Mouse (Mus musculus) heart, embryonic 10.5 days (tissue): ENCODE data around the gene Evx2. TPM values are rescaled to one million over a fixed set of nuclear protein-coding genes. Genes with fewer than 3 reads are reported as not detected.

Source experiments
- DNase-seq: peaks from one replicate; pipeline ENCODE4 v3.0.0-alpha.2; 2017; ENCODE audit warnings: low spot score
- H3K27ac ChIP-seq: fragments of 300-500 bp; sonication (generic); 2 replicates; pipeline ENCODE4 v1.5.1; 2016; ENCODE audit warnings: mild to moderate bottlenecking
- H3K27me3 ChIP-seq: fragments of 300-500 bp; sonication (generic); 2 replicates; pipeline ENCODE4 v1.6.1; 2016; ENCODE audit warnings: mild to moderate bottlenecking; ENCODE audit not compliant: poor library complexity, insufficient read depth, severe bottlenecking
- H3K36me3 ChIP-seq: fragments of 300-500 bp; sonication (generic); 2 replicates; pipeline ENCODE4 v1.6.1; 2016; ENCODE audit warnings: mild to moderate bottlenecking, moderate library complexity
- H3K4me1 ChIP-seq: fragments of 300-500 bp; sonication (generic); 2 replicates; pipeline ENCODE4 v1.6.1; 2016; ENCODE audit warnings: mild to moderate bottlenecking
- H3K4me3 ChIP-seq: fragments of 300-500 bp; sonication (generic); 2 replicates; pipeline ENCODE4 v1.5.1; 2016; ENCODE audit warnings: mild to moderate bottlenecking, moderate library complexity
- H3K9me3 ChIP-seq: fragments of 300-500 bp; sonication (generic); 2 replicates; pipeline ENCODE4 v1.6.1; 2016; ENCODE audit warnings: mild to moderate bottlenecking, moderate library complexity
- WGBS: fragments of 180-500 bp; shearing (Covaris S2); methylation state at CpG from one replicate; pipeline ENCODE4 v1.1.7; 2016; 5-methylcytosine and 5-hydroxymethylcytosine counted together
- polyA plus RNA-seq: library from polyadenylated mRNA; unstranded; fragments of >200 nt; fragmentation: Nextera tagmentation; extraction: Ambion mirVana; gene quantifications from 2 replicates; pipeline ENCODE4 v1.2.1, GENCODE M21; 2016

Gene Evx2
- polyA plus RNA-seq, 1 experiment from 2014 or later, result not detected

DNA sequence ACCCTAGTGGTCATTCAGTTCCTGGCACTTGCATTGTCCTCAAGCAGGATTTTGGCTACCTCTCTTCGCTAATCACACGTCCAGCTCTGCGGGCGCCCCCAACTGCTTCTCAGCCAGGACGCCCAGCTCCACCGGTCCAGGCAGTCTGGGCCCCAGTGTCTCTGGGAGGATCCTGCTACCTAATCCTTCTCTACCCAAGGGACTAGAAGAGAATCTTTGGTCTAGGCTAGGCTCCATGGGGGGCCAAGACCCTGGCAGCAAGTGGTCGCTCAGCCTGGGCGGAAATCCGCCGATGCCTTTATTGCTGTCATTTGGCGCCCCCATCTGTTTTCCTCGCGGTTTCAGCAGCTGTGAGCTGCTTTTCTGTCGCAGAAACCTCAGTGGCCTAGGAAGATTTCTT lies 2.3 kb upstream of the Evx2 start:
- Histone ChIP-seq H3K36me3 (no peaks in the 10 kb centered on the region), H3K27ac (no peak overlapping the region)
- WGBS, result under 1% methylated on average over 14 of the region's 14 CpGs

DNA sequence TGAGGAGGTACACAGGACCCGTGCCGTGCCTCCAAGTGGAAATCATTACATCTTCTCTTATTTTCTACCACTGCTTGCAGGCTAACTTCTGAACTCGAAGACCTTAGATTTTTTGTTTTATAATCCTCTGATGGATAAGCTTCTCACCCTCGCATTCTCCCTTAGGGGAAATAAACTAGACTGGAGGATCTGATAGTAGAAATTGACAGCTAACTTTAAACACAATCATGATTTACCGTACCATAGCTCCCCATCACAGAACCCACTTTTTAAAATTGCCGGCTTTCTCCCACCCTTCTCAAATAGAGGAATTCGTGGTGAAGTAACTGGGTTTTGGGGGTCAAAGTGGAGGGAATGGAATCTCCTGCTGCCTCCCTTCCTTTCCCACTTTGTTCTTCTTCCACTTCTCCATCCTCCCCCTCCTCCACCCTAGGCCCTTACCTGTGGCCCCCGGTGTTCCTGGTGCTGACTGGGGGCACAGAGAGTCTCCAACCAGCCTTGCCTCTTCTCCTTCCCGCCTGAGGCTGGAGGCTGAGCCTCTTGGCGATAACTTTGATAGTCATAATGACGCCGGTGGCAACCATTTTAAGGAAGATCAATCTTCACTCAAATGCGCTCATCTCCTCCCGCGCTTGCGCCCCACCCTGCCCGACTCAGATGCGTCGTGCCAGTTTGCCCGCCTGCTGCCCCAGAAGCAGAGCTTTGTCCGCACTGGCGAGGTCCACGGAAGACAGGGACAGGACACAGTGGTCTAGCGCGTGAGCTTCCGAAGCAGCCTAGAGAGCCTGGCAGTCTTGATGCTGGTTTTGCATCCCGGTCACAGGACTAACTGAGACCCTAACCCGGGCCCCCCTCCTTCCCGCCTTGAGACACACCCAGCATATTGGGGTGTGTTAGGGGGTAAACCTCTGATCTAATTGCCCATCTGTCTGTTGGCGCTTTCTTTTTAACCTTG lies 1.3 kb upstream of the Evx2 start:
- Histone ChIP-seq H3K27me3 (peaks cover 100% of the 10 kb centered on the region), H3K4me1 (peaks cover 20% of the 10 kb centered on the region), H3K9me3 (no peaks in the 10 kb centered on the region), H3K4me3 (no peak overlapping the region), H3K36me3 (no peaks in the 10 kb centered on the region), H3K27ac (no peak overlapping the region)
- DNase-seq, result peak; percentile 74
- 4% methylated on average over 30 of the region's 30 CpGs for WGBS

More for the DNA sequence above, 2.3 kb upstream of the Evx2 start:
- peak overlapping the region; percentile 43 for H3K4me3 ChIP-seq
- DNase-seq, result peak; percentile 78
- H3K9me3 ChIP-seq, result no peaks in the 10 kb centered on the region
- H3K27me3 ChIP-seq, result peaks cover 100% of the 10 kb centered on the region
- peaks cover 14% of the 10 kb centered on the region for H3K4me1 ChIP-seq

DNA sequence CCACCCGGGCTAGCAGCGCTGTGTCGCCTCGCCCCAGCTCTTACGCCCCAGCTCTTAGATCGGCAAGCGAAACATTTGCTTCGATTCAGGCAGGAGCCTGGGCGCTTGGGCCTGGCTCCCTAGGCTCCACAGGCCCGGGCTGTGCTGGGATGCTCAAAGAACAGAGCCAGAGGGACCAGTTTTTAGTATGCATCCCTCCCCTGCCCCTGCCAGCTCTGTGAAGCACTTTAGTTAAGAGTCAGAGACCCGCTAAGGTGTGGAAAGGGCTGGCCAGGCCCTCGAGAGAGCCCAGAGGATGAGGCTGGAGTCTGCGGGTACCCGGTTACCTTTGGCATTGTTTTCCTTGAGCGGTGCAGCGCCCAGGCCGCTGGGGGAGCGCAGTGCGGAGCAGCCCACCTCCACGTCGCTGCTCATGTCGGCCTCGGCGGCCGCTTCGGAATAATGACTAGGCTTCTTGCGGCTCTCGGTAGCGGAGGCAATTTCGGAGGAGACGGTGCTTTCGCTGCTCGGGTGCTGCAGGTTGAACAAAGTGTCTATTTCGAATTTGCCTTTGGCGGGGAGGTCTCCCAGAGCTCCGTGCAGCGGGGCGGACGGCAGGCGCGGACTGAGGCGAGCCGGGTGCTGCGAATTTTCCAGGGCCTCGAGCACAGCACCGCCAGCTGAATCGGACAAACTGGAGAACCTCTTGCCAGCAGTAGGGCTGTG lies 538 bp downstream of the Evx2 start:
- under 1% methylated on average over 47 of the region's 47 CpGs for WGBS
- no peak for DNase-seq

DNA sequence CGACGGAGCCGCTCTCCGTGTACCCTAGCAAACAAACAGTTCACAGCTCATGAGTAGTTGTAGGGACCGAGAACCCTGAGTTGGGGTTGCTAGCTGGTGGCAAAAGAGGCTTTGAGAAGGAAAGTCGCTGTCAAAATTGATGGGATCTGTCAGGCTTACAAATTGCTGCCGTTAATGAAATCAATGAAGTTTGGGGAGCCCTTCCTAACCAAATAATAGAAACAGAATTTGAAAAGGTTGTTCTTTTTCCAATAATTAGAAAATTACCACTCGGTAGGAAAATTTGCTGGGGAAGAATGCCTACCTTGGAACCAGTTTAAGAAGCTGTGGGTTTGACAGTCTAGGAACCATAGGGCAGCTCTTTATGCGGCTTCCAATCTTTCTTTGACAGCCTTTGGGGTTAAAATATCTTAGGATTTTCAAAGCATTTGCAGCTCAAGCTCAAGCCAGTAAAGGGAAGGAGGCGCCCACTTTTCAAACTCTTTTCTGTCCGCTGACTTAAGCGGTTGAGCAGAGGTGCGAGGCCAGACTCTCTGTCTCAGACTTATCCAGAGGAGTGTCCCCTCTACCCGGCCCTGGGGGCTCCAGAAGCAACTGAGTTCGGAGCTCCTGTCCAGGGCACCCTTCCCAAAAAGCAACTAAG lies 1.2 kb downstream of the Evx2 start:
- no peak overlapping the region for H3K27ac ChIP-seq
- H3K27me3 ChIP-seq, result peaks cover 99% of the 10 kb centered on the region
- 2% methylated on average over 15 of the region's 15 CpGs for WGBS
- H3K36me3 ChIP-seq, result no peaks in the 10 kb centered on the region
- no peak for DNase-seq
- peak overlapping the region; percentile 35 for H3K4me3 ChIP-seq
- peaks cover 29% of the 10 kb centered on the region for H3K4me1 ChIP-seq
- H3K9me3 ChIP-seq, result no peaks in the 10 kb centered on the region

More for the DNA sequence above, 538 bp downstream of the Evx2 start:
- no peak overlapping the region for H3K27ac ChIP-seq
- no peaks in the 10 kb centered on the region for H3K9me3 ChIP-seq
- H3K4me3 ChIP-seq, result peak overlapping the region; percentile 35
- H3K27me3 ChIP-seq, result peaks cover 100% of the 10 kb centered on the region
- H3K36me3 ChIP-seq, result no peaks in the 10 kb centered on the region
- H3K4me1 ChIP-seq, result peaks cover 29% of the 10 kb centered on the region

DNA sequence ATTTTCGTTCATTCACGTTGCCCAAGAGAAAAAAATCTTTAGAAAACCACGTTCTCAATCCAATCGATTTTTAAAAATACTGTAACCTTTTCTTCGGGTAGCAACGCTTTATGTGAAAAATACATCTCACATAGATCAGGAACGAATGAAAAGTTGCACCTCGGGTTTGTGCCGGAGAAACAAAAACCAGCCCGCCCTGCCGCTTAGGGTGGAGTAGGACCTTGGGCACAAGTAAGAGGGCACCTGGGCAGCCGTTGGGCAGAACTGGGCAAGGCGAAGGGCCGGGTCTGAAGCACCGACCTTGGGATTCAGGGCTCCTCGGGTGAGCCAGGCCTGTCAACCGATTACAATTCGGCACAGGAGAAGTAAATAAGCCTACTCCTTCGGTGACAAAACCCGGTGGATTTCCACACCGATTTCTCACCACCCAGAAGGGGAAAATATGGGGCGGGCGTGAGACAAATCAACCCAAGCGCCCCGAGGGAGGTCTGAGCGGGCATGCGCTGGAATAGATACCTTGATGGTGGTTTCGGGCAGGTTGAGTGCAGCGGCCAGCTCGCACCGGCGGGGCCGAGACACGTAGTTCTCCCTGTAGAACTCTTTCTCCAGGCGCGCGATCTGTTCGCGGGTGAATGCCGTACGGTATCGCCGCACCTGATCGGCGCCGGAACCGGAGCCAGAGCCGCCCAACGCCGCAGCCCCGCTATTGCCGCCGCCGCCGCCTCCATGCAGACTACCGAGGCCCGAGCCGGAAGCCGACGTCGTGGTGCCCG lies 1.9 kb downstream of the Evx2 start:
- no peaks in the 10 kb centered on the region for H3K9me3 ChIP-seq
- peak overlapping the region; percentile 35 for H3K4me3 ChIP-seq
- peaks cover 29% of the 10 kb centered on the region for H3K4me1 ChIP-seq
- H3K27me3 ChIP-seq, result peaks cover 99% of the 10 kb centered on the region
- 2% methylated on average over 62 of the region's 62 CpGs for WGBS
- no peak overlapping the region for H3K27ac ChIP-seq
- DNase-seq, result no peak
- no peaks in the 10 kb centered on the region for H3K36me3 ChIP-seq

DNA sequence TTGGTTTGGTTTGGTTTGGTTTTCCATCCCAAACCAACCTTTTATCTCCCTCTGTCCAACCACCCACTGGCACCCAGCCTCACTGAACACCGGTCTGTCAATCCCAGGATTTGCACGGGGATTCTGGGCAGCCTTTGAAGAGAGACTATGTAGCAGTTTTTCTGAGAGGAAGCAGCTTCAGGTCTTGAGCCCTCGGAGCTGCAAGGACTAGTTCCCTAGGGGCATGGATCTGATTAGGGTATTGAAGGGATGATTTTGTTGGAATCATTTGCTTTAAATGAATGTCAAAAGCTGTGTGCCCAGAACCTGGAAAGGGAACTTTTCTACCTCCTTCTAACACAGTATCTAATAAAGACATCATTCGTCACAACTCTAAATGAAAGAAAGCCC lies 2.7 kb downstream of the Evx2 start:
- no peaks in the 10 kb centered on the region for H3K9me3 ChIP-seq
- peaks cover 99% of the 10 kb centered on the region for H3K27me3 ChIP-seq
- no peak overlapping the region for H3K27ac ChIP-seq
- H3K4me3 ChIP-seq, result no peak overlapping the region
- DNase-seq, result no peak
- 3% methylated on average over 4 of the region's 4 CpGs for WGBS
- H3K4me1 ChIP-seq, result peaks cover 29% of the 10 kb centered on the region
- H3K36me3 ChIP-seq, result no peaks in the 10 kb centered on the region

DNA sequence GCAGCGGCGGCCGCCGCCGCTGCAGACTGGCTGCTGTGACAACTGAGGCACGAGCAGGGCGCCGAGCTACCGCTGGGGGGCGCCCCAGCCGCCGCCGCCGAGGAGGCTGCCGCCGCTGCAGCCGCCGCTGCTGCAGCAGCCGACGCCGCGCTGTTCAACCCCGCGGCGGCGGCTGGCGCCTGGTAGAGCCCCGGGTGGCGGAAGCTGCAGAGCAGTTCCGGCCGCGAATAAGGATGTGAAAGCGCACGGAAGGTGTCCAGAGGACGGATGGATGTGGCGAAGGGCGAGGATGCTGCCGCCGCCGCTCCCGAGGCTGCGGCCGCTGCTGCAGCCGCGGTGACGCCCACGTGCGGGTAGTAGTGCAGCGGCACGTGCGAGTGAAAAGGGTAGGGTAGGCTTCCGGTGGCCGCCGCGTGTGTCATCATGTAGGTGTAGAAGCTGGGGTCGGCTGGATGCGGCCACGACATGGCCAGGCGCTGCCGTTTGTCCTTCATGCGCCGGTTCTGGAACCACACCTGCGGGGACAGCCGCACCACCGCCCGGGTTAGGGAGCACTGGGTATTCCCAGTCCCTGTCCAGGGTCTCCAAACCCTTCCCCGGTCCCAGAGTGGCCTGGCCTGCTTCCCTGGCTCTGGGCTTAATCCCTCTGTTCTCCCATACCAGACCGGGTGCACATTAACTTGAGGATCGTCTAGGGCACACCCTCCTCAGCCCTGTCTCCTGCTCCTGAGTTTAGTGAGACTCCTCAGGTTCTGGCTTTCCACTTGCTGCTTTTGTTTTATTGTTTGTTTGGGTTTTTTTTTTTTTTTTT lies 3.3 kb downstream of the Evx2 start:
- under 1% methylated on average over 68 of the region's 69 CpGs for WGBS
- peaks cover 29% of the 10 kb centered on the region for H3K4me1 ChIP-seq
- no peak for DNase-seq
- H3K27me3 ChIP-seq, result peaks cover 99% of the 10 kb centered on the region
- peak overlapping the region; percentile 54 for H3K4me3 ChIP-seq
- no peaks in the 10 kb centered on the region for H3K36me3 ChIP-seq
- no peaks in the 10 kb centered on the region for H3K9me3 ChIP-seq
- H3K27ac ChIP-seq, result no peak overlapping the region; the same call in 1 of the 2 replicates

DNA sequence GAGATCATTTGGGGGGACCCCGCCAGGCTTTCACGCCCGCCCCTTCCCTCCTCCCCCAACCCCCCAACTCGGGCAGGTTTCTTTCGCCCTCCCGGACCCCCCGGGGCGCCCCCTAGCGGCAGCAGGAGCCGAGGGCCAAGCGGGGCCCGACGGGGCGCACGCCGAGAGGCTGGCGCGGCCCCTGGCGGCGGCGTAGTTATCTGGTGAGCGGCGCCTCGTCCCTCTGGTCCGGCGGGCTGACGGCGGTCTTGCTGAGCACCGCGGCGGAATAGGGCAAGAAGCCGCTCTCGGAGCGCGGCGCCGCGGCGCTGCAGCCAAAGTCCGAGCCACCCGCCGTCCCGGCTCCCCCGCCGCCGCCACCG lies 4.0 kb downstream of the Evx2 start:
- DNase-seq, result no peak
- H3K36me3 ChIP-seq, result no peaks in the 10 kb centered on the region
- peaks cover 29% of the 10 kb centered on the region for H3K4me1 ChIP-seq
- under 1% methylated on average over 45 of the region's 47 CpGs for WGBS
- H3K27ac ChIP-seq, result no peak overlapping the region
- H3K27me3 ChIP-seq, result peaks cover 99% of the 10 kb centered on the region
- H3K9me3 ChIP-seq, result no peaks in the 10 kb centered on the region
- peak overlapping the region; percentile 54 for H3K4me3 ChIP-seq

DNA sequence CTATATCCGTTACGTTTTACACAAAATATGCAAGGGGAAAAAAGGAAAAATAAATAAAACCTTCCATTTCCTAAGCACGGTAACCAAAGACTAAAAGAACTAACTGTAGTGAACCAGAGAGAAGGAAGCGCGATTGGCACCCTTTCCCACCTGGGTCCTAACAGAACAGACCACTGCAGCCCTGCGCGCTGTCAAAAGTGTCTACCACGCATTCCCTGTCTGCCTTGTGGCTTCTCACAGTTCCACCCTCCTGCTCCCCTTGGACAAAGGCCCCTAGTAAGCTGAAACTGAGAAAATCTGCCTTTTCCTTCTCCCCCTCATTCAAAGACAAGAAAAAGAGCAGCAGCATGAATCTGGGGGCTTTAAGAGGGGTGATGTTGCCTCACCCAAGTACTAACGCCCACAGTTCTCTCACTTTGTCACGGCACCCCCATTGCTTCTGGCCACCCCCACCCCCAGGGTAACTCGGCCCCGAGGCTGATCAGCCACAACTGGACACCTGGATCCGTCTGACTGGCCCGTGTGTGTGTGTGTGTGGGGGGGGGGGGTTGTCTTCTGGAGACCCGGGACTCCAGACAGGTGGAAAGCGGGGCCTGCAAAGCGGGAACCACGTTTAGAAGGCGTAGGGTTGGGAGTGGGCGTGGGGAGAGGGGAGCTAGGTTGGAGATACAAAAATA lies 4.5 kb downstream of the Evx2 start:
- Histone ChIP-seq H3K27me3 (peaks cover 99% of the 10 kb centered on the region), H3K4me1 (peaks cover 29% of the 10 kb centered on the region), H3K36me3 (no peaks in the 10 kb centered on the region), H3K27ac (no peak overlapping the region), H3K9me3 (no peaks in the 10 kb centered on the region), H3K4me3 (peak overlapping the region; percentile 54; the same call in 1 of the 2 replicates)
- WGBS, result 7% methylated on average over 20 of the region's 20 CpGs
- no peak for DNase-seq

DNA sequence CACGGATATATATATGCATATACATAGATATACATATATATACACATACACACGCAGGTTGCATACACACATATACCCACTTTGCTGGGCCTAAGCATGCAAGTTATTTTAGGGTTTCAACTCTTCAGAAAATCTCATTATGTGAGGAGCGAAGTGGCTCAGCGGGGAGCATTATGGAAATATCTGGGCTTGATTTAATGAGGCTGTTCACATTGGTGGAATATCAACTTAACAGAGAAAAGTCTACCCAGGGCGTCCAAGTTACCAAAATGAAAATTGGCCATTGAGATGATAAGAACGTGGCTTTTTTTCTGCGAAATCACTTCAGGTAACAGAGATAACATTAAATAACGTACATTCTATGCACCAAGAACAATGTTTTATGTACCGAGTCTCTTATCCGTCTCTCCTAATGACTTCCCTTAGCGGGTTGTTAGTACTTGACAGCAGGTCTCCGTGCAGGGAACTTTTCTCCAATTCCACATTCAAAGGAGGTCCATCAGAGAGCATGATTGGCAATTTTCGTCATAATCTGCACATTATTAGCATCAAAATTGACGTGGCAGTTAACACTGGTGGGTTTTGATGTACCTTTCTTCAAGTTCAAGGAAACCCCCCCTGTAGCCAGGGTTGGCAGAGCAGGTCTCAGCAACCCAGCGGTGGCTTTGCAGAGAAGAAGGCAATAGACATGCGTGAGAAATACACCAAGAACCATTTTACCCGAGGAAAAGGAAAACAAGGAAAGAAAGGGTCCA lies 5.4 kb downstream of the Evx2 start:
- H3K27me3 ChIP-seq, result peaks cover 99% of the 10 kb centered on the region
- no peak overlapping the region for H3K4me3 ChIP-seq
- no peak overlapping the region for H3K27ac ChIP-seq
- DNase-seq, result no peak
- no peaks in the 10 kb centered on the region for H3K9me3 ChIP-seq
- H3K36me3 ChIP-seq, result no peaks in the 10 kb centered on the region
- peaks cover 26% of the 10 kb centered on the region for H3K4me1 ChIP-seq
- WGBS, result 12% methylated on average over 17 of the region's 17 CpGs

DNA sequence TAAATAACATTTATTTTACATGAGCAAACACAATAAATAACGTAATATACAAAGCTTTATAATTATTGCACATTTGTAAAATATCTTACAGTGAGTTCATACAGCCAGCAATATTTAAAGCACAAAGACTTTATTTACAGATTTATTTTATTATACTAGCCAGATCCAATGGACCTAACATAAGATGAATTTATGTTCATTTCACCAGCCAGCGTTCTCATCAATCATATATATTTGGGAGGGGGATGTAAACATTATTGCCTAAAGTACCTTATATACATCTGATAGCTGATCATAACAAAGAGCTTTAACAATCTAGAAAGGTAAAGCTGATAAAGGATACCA lies 6.4 kb downstream of the Evx2 start:
- H3K4me3 ChIP-seq, result no peak overlapping the region
- WGBS, result 37% methylated on average over 2 of the region's 2 CpGs
- H3K4me1 ChIP-seq, result peaks cover 21% of the 10 kb centered on the region
- H3K27ac ChIP-seq, result no peak overlapping the region
- no peaks in the 10 kb centered on the region for H3K36me3 ChIP-seq
- DNase-seq, result no peak
- no peaks in the 10 kb centered on the region for H3K9me3 ChIP-seq
- peaks cover 99% of the 10 kb centered on the region for H3K27me3 ChIP-seq
